Mouse (Mus musculus): Measurements from ENCODE around the gene Pdzd11. TPM values are rescaled to one million over a fixed set of nuclear protein-coding genes. Genes with fewer than 3 reads are reported as not detected.
A peak's percentile ranks its signal among the peaks of the same experiment; 100 is the strongest.

Pdzd11 gene
- total RNA-seq (2022), result 10 to 100 TPM; 21.5 to 26.8 (median 25.9) TPM

GRCm38 (mm10) chrX:100625802-100626793, at the start of gene Pdzd11:
TSS of gene Pdzd11 (minus strand) at chrX:100626568.
- DNase-seq (ENCODE audit: low spot score), result peak; percentile 89

GRCm38 (mm10) chrX:100664825-100665224, 38.5 kb upstream of the Pdzd11 start:
- DNase-seq (ENCODE audit: low spot score), result no peak

- no peak for DNase-seq (ENCODE audit: low spot score)
These were observed 26.5 kb upstream of the Pdzd11 start for GRCm38 (mm10) chrX:100652848-100653247.

GRCm38 (mm10) chrX:100638477-100638876, 12.1 kb upstream of the Pdzd11 start:
- no peak for DNase-seq (ENCODE audit: low spot score)

GRCm38 (mm10) chrX:100629076-100629475, 2.7 kb upstream of the Pdzd11 start:
- no peak for DNase-seq (ENCODE audit: low spot score)

- no peak for DNase-seq (ENCODE audit: low spot score)
These were observed 894 bp downstream of the Pdzd11 start, which contains the start of gene Kif4 for GRCm38 (mm10) chrX:100625546-100625801. TSS of gene Kif4 (plus strand) at chrX:100625737.

GRCm38 (mm10) chrX:100625146-100625545, 1.2 kb downstream of the Pdzd11 start:
- DNase-seq (ENCODE audit: low spot score), result no peak

GRCm38 (mm10) chrX:100624242-100624641, 2.1 kb downstream of the Pdzd11 start:
- DNase-seq (ENCODE audit: low spot score), result no peak

GRCm38 (mm10) chrX:100621366-100621765, 5.0 kb downstream of the Pdzd11 start:
- DNase-seq (ENCODE audit: low spot score), result no peak

GRCm38 (mm10) chrX:100618488-100618887, 7.9 kb downstream of the Pdzd11 start:
- DNase-seq (ENCODE audit: low spot score), result no peak

GRCm38 (mm10) chrX:100605314-100605713, 21.1 kb downstream of the Pdzd11 start, which contains the start of gene Arr3:
TSS of gene Arr3 (plus strand) at chrX:100605497.
- no peak for DNase-seq (ENCODE audit: low spot score)

- no peak for DNase-seq (ENCODE audit: low spot score)
These were observed 26.6 kb downstream of the Pdzd11 start for GRCm38 (mm10) chrX:100599755-100600154.

GRCm38 (mm10) chrX:100597439-100597838, 28.9 kb downstream of the Pdzd11 start:
- DNase-seq (ENCODE audit: low spot score), result no peak

- no peak for DNase-seq (ENCODE audit: low spot score)
These were observed 31.6 kb downstream of the Pdzd11 start, which contains the start of gene P2ry4 for GRCm38 (mm10) chrX:100594791-100595190. TSS of gene P2ry4 (minus strand) at chrX:100594869.

Other genes with a start within 250 kb of the Pdzd11 start
- gene Otud6a, start 197.6 kb downstream of the Pdzd11 start, total RNA-seq (2022), result not detected
- gene Awat2, start 183.9 kb downstream of the Pdzd11 start, total RNA-seq (2022), result under 1 TPM in 1 of 4 experiments, not detected in 3; 0.33 TPM
- 10 to 100 TPM; 38.5 to 44.6 (median 42.8) TPM for gene Igbp1, start 132.3 kb downstream of the Pdzd11 start, total RNA-seq (2022)
- gene Dgat2l6, start 101.7 kb downstream of the Pdzd11 start, total RNA-seq (2022), result not detected
- not detected for gene Awat1, start 54.3 kb downstream of the Pdzd11 start, total RNA-seq (2022)
- not detected for gene P2ry4, start 31.7 kb downstream of the Pdzd11 start, total RNA-seq (2022)
- gene Arr3, start 21.1 kb downstream of the Pdzd11 start, total RNA-seq (2022), result not detected
- under 1 TPM; 0.08 to 0.52 (median 0.38) TPM for gene Kif4, start 831 bp downstream of the Pdzd11 start, total RNA-seq (2022)
- not detected for gene Gdpd2, start 103.3 kb upstream of the Pdzd11 start, total RNA-seq (2022)
- gene Dlg3, start 141.2 kb upstream of the Pdzd11 start, total RNA-seq (2022), result 1 to 10 TPM; 2.0 to 4.3 (median 2.8) TPM